8 mouse cellular contexts compared by ENCODE assay signal in genomic region chr7:99155311-99156289, GRCm38 (mm10). TPM values are rescaled to one million over a fixed set of nuclear protein-coding genes. Genes with fewer than 3 reads are reported as not detected.
DNase-seq lines count a peak whose midpoint lies in the region; ATAC-seq lines count a peak whose summit lies in the region.

No protein-coding gene starts in this region.

- no peaks in the 10 kb centered on the region for H3K27me3 ChIP-seq in heart, embryonic 15.5 days
- H3K27me3 ChIP-seq in limb, embryonic 11.5 days (ENCODE audit: control insufficient read depth, insufficient read depth, low read length), result no peaks in the 10 kb centered on the region
- no peaks in the 10 kb centered on the region for H3K27me3 ChIP-seq in midbrain, embryonic 14.5 days (ENCODE audit: control insufficient read depth, insufficient read depth, low read length)

- H3K4me2 ChIP-seq in heart, embryonic 15.5 days, result peak overlapping the region; percentile 62
- peak overlapping the region; percentile 41 for H3K4me2 ChIP-seq in limb, embryonic 11.5 days (ENCODE audit: low read depth, severe bottlenecking)
- peak overlapping the region; percentile 40 for H3K4me2 ChIP-seq in midbrain, embryonic 14.5 days (ENCODE audit: low read length)

- peaks cover 18% of the 10 kb centered on the region for H3K4me1 ChIP-seq in heart, embryonic 15.5 days (replicated peaks)
- peaks cover 8% of the 10 kb centered on the region for H3K4me1 ChIP-seq in limb, embryonic 11.5 days (ENCODE audit: control insufficient read depth, insufficient read depth, low read length)
- peaks cover 6% of the 10 kb centered on the region; the same call in 1 of the 2 replicates for H3K4me1 ChIP-seq in midbrain, embryonic 14.5 days (ENCODE audit: control insufficient read depth, insufficient read depth, low read length)

- peak overlapping the region; percentile 31 for H3K4me3 ChIP-seq in heart, embryonic 15.5 days
- no peak overlapping the region for H3K4me3 ChIP-seq in limb, embryonic 11.5 days (ENCODE audit: low read depth, low read length)
- no peak overlapping the region for H3K4me3 ChIP-seq in midbrain, embryonic 14.5 days (replicated peaks; ENCODE audit: low read depth, low read length)

- DNase-seq in 3T3-L1 (ENCODE audit: low read depth, low spot score), result peak; percentile 43
- DNase-seq in adrenal gland, postnatal 25 days, result peak; percentile 49
- DNase-seq in limb, embryonic 11.5 days (ENCODE audit: low spot score), result peak; percentile 75
- DNase-seq in midbrain, embryonic 14.5 days, result peak; percentile 62
- DNase-seq in thymus, postnatal 36 days, result no peak
- no peak for DNase-seq in layer of hippocampus, postnatal 25 days (ENCODE audit: extremely low spot score in 1 of 2, low spot score in 1 of 2)
- DNase-seq in thymus, postnatal 0 days (ENCODE audit: low spot score), result no peak

- H3K9me3 ChIP-seq in heart, embryonic 15.5 days (replicated peaks), result no peaks in the 10 kb centered on the region
- no peaks in the 10 kb centered on the region for H3K9me3 ChIP-seq in limb, embryonic 11.5 days (ENCODE audit: control insufficient read depth, low read length)
- no peaks in the 10 kb centered on the region for H3K9me3 ChIP-seq in midbrain, embryonic 14.5 days (ENCODE audit: control insufficient read depth, low read length)

- H3K36me3 ChIP-seq in heart, embryonic 15.5 days, result no peaks in the 10 kb centered on the region
- no peaks in the 10 kb centered on the region for H3K36me3 ChIP-seq in limb, embryonic 11.5 days (ENCODE audit: control insufficient read depth, insufficient read depth, low read length)
- H3K36me3 ChIP-seq in midbrain, embryonic 14.5 days (ENCODE audit: control insufficient read depth, insufficient read depth, low read length), result no peaks in the 10 kb centered on the region

- ATAC-seq in heart, embryonic 15.5 days (replicated peaks; ENCODE audit: insufficient number of reproducible peaks, insufficient read depth, low FRiP score, low read depth), result peak; percentile 71
- ATAC-seq in limb, embryonic 11.5 days (ENCODE audit: insufficient number of reproducible peaks, low FRiP score, low TSS enrichment, low read depth), result peak; percentile 54
- ATAC-seq in midbrain, embryonic 14.5 days (ENCODE audit: low FRiP score, low TSS enrichment), result peak; percentile 50; the same call in 1 of the 2 replicates

- WGBS in heart, embryonic 15.5 days, result 6% methylated on average over 17 of the region's 17 CpGs
- 18% methylated on average over 17 of the region's 17 CpGs for WGBS in limb, embryonic 11.5 days
- WGBS in midbrain, embryonic 14.5 days, result 21% methylated on average over 17 of the region's 17 CpGs

- H3K9ac ChIP-seq in heart, embryonic 15.5 days, result peak overlapping the region; percentile 38; the same call in 1 of the 2 replicates
- peak overlapping the region; percentile 32; the same call in 1 of the 2 replicates for H3K9ac ChIP-seq in limb, embryonic 11.5 days (ENCODE audit: low read length)
- no peak overlapping the region for H3K9ac ChIP-seq in midbrain, embryonic 14.5 days (replicated peaks; ENCODE audit: low read length)

- peak overlapping the region; percentile 50 for H3K27ac ChIP-seq in heart, embryonic 15.5 days
- H3K27ac ChIP-seq in limb, embryonic 11.5 days (replicated peaks; ENCODE audit: low read depth, low read length), result no peak overlapping the region
- H3K27ac ChIP-seq in midbrain, embryonic 14.5 days (replicated peaks; ENCODE audit: low read depth, low read length), result no peak overlapping the region

RNA-seq across cellular contexts. Expression of gene Uvrag, which starts 14.7 kb away (rescaled TPM):
- 36.4 and 36.9 TPM in 2 replicates for total RNA-seq in adrenal gland, postnatal 25 days (2021)
- 15.3 and 16.0 TPM in 2 replicates for polyA plus RNA-seq in heart, embryonic 15.5 days (2015; fragmentation: Nextera tagmentation; extraction: Ambion mirVana)
- 11.8 and 14.8 TPM in 2 replicates for polyA plus RNA-seq in limb, embryonic 11.5 days (2014; fragmentation: Nextera tagmentation; extraction: Ambion mirVana)
- 16.6 and 21.0 TPM in 2 replicates for polyA plus RNA-seq in midbrain, embryonic 14.5 days (2014; fragmentation: Nextera tagmentation; extraction: Ambion mirVana)
- total RNA-seq in layer of hippocampus, postnatal 25 days (2021), result 10 to 100 TPM; 38.6 to 43.1 TPM
- polyA plus RNA-seq in thymus, postnatal 0 days (2015; fragmentation: Nextera tagmentation; extraction: Ambion mirVana), result 25.8 and 30.9 TPM in 2 replicates

RNA-seq across cellular contexts. Expression of gene Dgat2, which starts 26.9 kb away (rescaled TPM):
- 635 and 725 TPM in 2 replicates for total RNA-seq in adrenal gland, postnatal 25 days (2021)
- 26.9 and 29.5 TPM in 2 replicates for polyA plus RNA-seq in heart, embryonic 15.5 days (2015; fragmentation: Nextera tagmentation; extraction: Ambion mirVana)
- 10.6 and 12.3 TPM in 2 replicates for polyA plus RNA-seq in limb, embryonic 11.5 days (2014; fragmentation: Nextera tagmentation; extraction: Ambion mirVana)
- 15.1 and 16.6 TPM in 2 replicates for polyA plus RNA-seq in midbrain, embryonic 14.5 days (2014; fragmentation: Nextera tagmentation; extraction: Ambion mirVana)
- 100 to 1,000 TPM; 100 to 121 TPM for total RNA-seq in layer of hippocampus, postnatal 25 days (2021)
- polyA plus RNA-seq in thymus, postnatal 0 days (2015; fragmentation: Nextera tagmentation; extraction: Ambion mirVana), result 6.6 and 7.2 TPM in 2 replicates

Comparison
In these comparisons a context has a peak if more than half of its experiments do, and no peak if none do; other contexts are left out.
1. DNase-seq: peak in 3T3-L1 (single experiment), adrenal gland, postnatal 25 days (single experiment), limb, embryonic 11.5 days (single experiment) and midbrain, embryonic 14.5 days (single experiment); none in thymus, postnatal 36 days (0 of 2), layer of hippocampus, postnatal 25 days (0 of 2) and thymus, postnatal 0 days (single experiment).
2. Peak in every context shown above with its lines, with median percentiles within 50 percentile points of each other: ATAC-seq and H3K4me2 ChIP-seq.